Mouse (Mus musculus): ENCODE measurements around the gene Jchain. TPM values are rescaled to one million over a fixed set of nuclear protein-coding genes. Genes with fewer than 3 reads are reported as not detected.

Gene Jchain
- polyA plus RNA-seq, 1 experiment: 7.7 TPM

DNA sequence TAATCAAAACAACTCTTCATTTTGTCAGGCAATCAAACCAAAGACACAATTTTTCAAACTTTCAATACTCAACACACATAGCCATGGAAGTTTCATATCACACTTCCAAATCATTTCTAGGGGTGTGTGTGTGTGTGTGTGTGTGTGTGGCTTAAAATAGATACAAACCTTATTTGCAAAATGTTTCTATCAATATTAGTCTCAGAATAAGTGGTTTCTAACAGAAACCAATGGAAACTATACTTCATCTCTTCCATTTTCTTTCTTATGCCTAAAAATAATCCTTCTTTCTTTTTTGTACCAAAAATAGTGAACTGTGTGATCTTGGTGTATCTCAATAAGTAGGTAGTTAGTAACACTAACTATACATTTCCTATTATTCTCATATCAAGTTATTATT is 13.2 kb upstream of the Jchain start:
- Histone ChIP-seq H3K4me3 (replicated peaks; ENCODE audit: extremely low read depth, low read depth, low read length) (no peak overlapping the region), H3K4me1 (ENCODE audit: control insufficient read depth, insufficient read depth, low read length) (no peaks in the 10 kb centered on the region)
- DNase-seq: no peak
- TF ChIP-seq POLR2A (IDR thresholded peaks at IDR 0.05; ENCODE audit: borderline replicate concordance, extremely low read depth, low read depth, low read length): no peak
- no peak for TF ChIP-seq CTCF (IDR thresholded peaks at IDR 0.05; ENCODE audit: insufficient read depth, low read length)

DNA sequence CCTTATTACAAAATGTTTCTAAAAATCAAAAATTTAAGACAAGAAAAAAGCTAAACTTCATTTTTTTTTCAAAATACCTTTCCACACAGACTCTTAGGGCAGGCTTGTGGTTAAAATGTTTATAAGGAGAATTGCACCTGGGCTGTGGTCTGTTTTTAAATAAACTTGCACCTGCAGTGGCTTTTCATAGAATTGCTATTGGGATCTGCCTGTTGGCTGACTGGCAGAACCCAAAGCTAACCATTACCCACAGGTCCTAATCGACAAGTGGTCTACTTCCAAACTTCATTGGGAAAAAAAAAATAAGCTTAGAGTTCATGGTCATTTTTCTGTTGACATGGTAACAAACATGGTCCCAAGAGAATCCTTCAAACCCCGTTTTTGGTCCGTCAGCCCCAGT is 7.0 kb upstream of the Jchain start:
- Histone ChIP-seq H3K4me1 (ENCODE audit: control insufficient read depth, insufficient read depth, low read length) (no peaks in the 10 kb centered on the region), H3K4me3 (replicated peaks; ENCODE audit: extremely low read depth, low read depth, low read length) (no peak overlapping the region)
- TF ChIP-seq POLR2A (IDR thresholded peaks at IDR 0.05; ENCODE audit: borderline replicate concordance, extremely low read depth, low read depth, low read length) (no peak), CTCF (IDR thresholded peaks at IDR 0.05; ENCODE audit: insufficient read depth, low read length) (no peak)
- no peak for DNase-seq
- 47% methylated on average over 3 of the region's 3 CpGs for WGBS

DNA sequence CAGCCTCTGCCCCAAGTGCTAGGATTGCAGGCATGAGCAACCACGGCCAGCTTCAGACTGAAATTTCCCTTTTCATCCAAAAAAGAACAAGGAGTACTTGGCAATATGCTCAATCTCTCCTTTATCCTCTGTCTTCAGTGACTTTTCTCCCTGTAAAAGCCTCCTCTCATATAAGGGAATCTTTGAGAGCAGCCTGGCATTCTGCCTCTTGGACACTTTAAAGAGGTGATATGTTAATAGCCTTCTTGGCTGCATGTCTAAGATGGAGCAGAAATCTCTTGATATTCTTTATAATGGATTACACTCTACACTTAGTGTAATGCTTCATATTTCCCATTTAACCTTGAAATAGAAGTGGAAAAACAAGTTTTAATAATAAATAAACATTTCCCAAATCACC is 3.2 kb upstream of the Jchain start:
- no peak overlapping the region for H3K4me3 ChIP-seq (replicated peaks; ENCODE audit: extremely low read depth, low read depth, low read length)
- DNase-seq: no peak
- TF ChIP-seq POLR2A (IDR thresholded peaks at IDR 0.05; ENCODE audit: borderline replicate concordance, extremely low read depth, low read depth, low read length) (no peak), CTCF (IDR thresholded peaks at IDR 0.05; ENCODE audit: insufficient read depth, low read length) (no peak)
- WGBS: 57% methylated on average over 1 of the region's 1 CpGs
- no peaks in the 10 kb centered on the region for H3K4me1 ChIP-seq (ENCODE audit: control insufficient read depth, insufficient read depth, low read length)

DNA sequence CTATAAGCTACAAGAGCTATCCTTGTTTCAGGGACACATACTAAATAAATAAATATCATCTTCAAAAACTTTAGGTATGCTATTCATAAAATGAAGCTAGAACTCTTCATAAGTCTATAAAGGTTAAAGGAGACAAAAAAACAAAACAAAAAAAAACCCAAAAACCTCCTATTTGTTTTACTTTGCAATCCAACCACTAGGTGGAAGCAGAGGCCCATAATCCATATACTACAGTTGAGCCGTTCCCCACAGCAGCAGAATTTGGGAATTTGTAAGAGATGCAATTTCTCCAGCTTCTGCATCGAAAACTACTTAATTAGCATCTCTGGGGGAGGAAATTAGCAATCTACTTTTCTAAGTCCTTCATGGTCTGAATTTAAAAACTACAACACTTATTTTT is 8.5 kb downstream of the Jchain start:
- DNase-seq: no peak
- Histone ChIP-seq H3K4me3 (replicated peaks; ENCODE audit: extremely low read depth, low read depth, low read length) (no peak overlapping the region), H3K4me1 (ENCODE audit: control insufficient read depth, insufficient read depth, low read length) (no peaks in the 10 kb centered on the region)
- 3% methylated on average over 2 of the region's 2 CpGs for WGBS
- no peak for TF ChIP-seq CTCF (IDR thresholded peaks at IDR 0.05; ENCODE audit: insufficient read depth, low read length)
- no peak for TF ChIP-seq POLR2A (IDR thresholded peaks at IDR 0.05; ENCODE audit: borderline replicate concordance, extremely low read depth, low read depth, low read length)

DNA sequence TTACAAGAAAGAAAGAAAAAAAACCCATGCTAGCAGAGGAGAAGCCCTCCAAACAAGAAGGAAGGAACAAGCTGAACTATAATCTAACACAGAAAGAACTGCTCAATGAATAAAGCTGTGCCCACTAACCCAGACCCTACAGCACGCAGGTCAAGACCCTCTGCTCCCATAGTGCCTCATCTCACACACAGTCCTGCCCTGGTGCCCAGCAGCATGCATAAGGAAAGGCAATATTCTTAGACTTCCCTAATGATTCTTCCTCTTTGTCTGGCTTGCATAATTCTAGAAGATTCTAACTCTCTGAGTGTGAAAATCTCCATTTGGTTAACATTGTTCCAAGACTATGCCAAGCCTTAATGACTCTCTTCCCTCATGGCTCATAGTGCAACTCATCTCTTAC is 18.7 kb downstream of the Jchain start:
- TF ChIP-seq POLR2A (IDR thresholded peaks at IDR 0.05; ENCODE audit: borderline replicate concordance, extremely low read depth, low read depth, low read length): no peak
- TF ChIP-seq CTCF (IDR thresholded peaks at IDR 0.05; ENCODE audit: insufficient read depth, low read length): no peak

DNA sequence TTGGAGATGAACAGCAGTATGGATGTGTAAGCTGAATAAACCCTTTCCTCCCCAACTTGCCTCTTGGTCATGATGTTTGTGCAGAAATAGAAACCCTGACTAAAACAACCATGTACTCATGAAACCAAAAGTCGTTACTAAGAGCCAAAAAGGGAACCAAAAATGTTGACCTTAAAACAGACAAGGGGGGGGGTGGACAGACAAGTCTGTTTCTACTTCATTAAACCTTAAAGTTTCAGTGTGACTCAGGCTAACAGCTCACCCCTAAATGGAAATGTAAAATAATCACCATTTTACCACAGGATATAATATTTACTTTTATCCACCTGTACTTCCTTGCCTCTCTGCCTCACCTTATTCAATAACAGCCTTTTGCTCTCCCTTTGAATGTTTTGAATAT is 19.1 kb downstream of the Jchain start:
- no peaks in the 10 kb centered on the region for H3K4me1 ChIP-seq (ENCODE audit: control insufficient read depth, insufficient read depth, low read length)
- WGBS: 26% methylated on average over 1 of the region's 1 CpGs
- TF ChIP-seq POLR2A (IDR thresholded peaks at IDR 0.05; ENCODE audit: borderline replicate concordance, extremely low read depth, low read depth, low read length): no peak
- TF ChIP-seq CTCF (IDR thresholded peaks at IDR 0.05; ENCODE audit: insufficient read depth, low read length): no peak
- H3K4me3 ChIP-seq (replicated peaks; ENCODE audit: extremely low read depth, low read depth, low read length): no peak overlapping the region
- DNase-seq: no peak

More for the DNA sequence above, 18.7 kb downstream of the Jchain start:
- WGBS: 66% methylated on average over 1 of the region's 1 CpGs
- DNase-seq: no peak
- Histone ChIP-seq H3K4me1 (ENCODE audit: control insufficient read depth, insufficient read depth, low read length) (no peaks in the 10 kb centered on the region), H3K4me3 (replicated peaks; ENCODE audit: extremely low read depth, low read depth, low read length) (no peak overlapping the region)

DNA sequence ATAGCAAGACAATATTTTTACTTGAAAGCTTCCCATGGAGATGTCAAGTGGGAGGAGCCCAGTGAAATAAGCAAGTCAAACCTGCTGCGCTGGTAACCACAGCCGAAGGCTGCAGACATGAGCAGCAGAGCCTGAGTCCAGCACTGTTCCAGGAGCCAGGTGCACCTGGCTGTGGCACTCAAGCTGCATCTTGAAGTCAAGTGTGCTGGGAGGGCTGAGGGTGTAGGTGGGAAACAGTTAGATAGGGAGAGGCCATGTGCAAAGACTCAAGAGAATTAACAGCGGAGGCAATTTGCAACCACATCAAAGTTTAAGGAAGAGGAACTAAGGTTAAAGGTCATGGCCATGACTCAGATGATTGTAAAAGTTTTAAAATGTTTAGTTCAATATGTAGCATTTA is 27.9 kb downstream of the Jchain start:
- no peak for TF ChIP-seq POLR2A (IDR thresholded peaks at IDR 0.05; ENCODE audit: borderline replicate concordance, extremely low read depth, low read depth, low read length)
- no peak for TF ChIP-seq CTCF (IDR thresholded peaks at IDR 0.05; ENCODE audit: insufficient read depth, low read length)

DNA sequence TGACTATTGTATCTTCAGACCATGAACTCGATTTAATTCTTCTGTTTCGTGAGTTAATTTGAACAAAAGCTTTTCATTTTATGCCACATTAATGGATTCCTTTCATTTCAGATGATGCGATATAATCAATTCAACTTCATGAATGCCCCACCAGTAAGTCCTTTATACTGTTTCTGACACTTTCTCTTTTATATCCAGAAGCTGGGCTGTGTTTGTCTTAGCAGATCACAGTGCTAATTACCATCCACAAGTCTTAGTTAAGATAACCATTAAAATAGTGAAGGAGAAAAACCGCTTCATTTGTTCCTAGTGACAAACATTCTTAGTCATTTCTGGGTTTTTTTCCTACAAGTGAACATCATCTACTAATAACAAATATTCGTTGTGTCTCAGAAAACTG is 36.6 kb downstream of the Jchain start:
- 80% methylated on average over 5 of the region's 5 CpGs for WGBS
- TF ChIP-seq POLR2A (IDR thresholded peaks at IDR 0.05; ENCODE audit: borderline replicate concordance, extremely low read depth, low read depth, low read length) (no peak), CTCF (IDR thresholded peaks at IDR 0.05; ENCODE audit: insufficient read depth, low read length) (no peak)
- no peak for DNase-seq
- Histone ChIP-seq H3K4me3 (replicated peaks; ENCODE audit: extremely low read depth, low read depth, low read length) (no peak overlapping the region), H3K4me1 (ENCODE audit: control insufficient read depth, insufficient read depth, low read length) (no peaks in the 10 kb centered on the region)

More for the DNA sequence above, 27.9 kb downstream of the Jchain start:
- H3K4me3 ChIP-seq (replicated peaks; ENCODE audit: extremely low read depth, low read depth, low read length): no peak overlapping the region
- no peak for DNase-seq
- no peaks in the 10 kb centered on the region for H3K4me1 ChIP-seq (ENCODE audit: control insufficient read depth, insufficient read depth, low read length)
- 56% methylated on average over 3 of the region's 3 CpGs for WGBS

DNA sequence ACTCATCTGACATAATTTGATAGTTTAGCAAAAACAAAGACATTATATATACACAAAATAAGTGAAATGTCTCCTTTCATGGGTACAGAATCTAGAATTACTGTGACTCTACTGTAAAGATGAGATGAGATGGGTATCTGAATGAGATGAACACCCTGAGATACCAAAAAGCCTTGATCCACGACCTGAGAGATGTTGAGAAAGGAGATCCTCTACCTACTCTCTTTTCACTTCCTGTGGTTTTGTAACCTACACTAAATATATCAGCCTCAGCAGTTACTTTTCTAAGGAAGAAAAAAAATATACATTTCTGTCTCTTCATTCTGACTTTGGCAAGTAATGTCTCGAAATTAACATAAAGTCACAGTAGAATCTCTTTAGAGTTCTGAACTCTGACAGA is 38.7 kb downstream of the Jchain start:
- DNase-seq: no peak
- TF ChIP-seq POLR2A (IDR thresholded peaks at IDR 0.05; ENCODE audit: borderline replicate concordance, extremely low read depth, low read depth, low read length) (no peak), CTCF (IDR thresholded peaks at IDR 0.05; ENCODE audit: insufficient read depth, low read length) (no peak)
- 55% methylated on average over 2 of the region's 2 CpGs for WGBS
- Histone ChIP-seq H3K4me1 (ENCODE audit: control insufficient read depth, insufficient read depth, low read length) (no peaks in the 10 kb centered on the region), H3K4me3 (replicated peaks; ENCODE audit: extremely low read depth, low read depth, low read length) (no peak overlapping the region)

DNA sequence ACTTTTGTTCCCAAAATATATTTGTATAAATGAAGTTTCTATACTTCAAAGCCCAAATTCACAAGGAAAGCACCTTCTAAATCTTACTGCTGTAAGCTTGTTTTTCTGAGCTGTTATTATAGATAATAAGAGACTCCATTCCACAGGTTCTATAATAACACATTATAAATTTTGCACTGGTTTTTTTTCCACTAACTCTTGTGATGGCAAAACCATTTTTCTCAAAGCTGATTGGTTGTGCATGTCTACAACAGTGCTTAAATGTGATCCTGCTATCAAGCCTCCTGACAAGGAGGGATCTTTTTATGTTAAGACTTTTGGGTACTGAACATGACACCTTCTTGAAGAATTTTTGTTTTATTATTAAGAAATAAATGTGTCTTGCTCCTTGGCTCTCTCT is 40.0 kb downstream of the Jchain start, which contains the start of gene Enam:
Gene Enam, plus strand, starts transcription at position 301 of the 400 bp plus-strand sequence.
- DNase-seq: no peak
- no peak within 1 kb of the TSS for H3K4me3 ChIP-seq (replicated peaks; ENCODE audit: extremely low read depth, low read depth, low read length)
- no peaks in the 10 kb centered on the region for H3K4me1 ChIP-seq (ENCODE audit: control insufficient read depth, insufficient read depth, low read length)
- TF ChIP-seq CTCF (IDR thresholded peaks at IDR 0.05; ENCODE audit: insufficient read depth, low read length): no peak
- TF ChIP-seq POLR2A (IDR thresholded peaks at IDR 0.05; ENCODE audit: borderline replicate concordance, extremely low read depth, low read depth, low read length): no peak

Other genes with a start within 250 kb of the Jchain start
- not detected in 2 replicates for gene Prol1, start 210.6 kb downstream of the Jchain start, polyA plus RNA-seq (2012; rRNA removed)
- 0.69 and 0.75 TPM in 2 replicates for gene Amtn, start 151.8 kb downstream of the Jchain start, polyA plus RNA-seq (2012; rRNA removed)
- gene Ambn, start 71.9 kb downstream of the Jchain start, polyA plus RNA-seq (2012; rRNA removed): not detected in 2 replicates
- not detected in 2 replicates for gene Enam, start 39.9 kb downstream of the Jchain start, polyA plus RNA-seq (2012; rRNA removed)
- gene Utp3, start 26.6 kb upstream of the Jchain start, polyA plus RNA-seq (2012; rRNA removed): 9.0 and 10.1 TPM in 2 replicates
- gene Rufy3, start 37.1 kb upstream of the Jchain start, polyA plus RNA-seq (2012; rRNA removed): 4.1 and 4.6 TPM in 2 replicates
- gene Grsf1, start 148.3 kb upstream of the Jchain start, polyA plus RNA-seq (2012; rRNA removed): 20.1 and 23.5 TPM in 2 replicates
- 3.2 and 7.1 TPM in 2 replicates for gene Mob1b, start 193.0 kb upstream of the Jchain start, polyA plus RNA-seq (2012; rRNA removed)
- gene Dck, start 237.1 kb upstream of the Jchain start, polyA plus RNA-seq (2012; rRNA removed): 2.1 and 3.3 TPM in 2 replicates

Measured in lung, adult 2 months (tissue).